8 mouse cellular contexts compared by ENCODE assay signal in genomic region chr11:75193256-75194071, GRCm38 (mm10). TPM values are rescaled to one million over a fixed set of nuclear protein-coding genes. Genes with fewer than 3 reads are reported as not detected.
A peak's percentile ranks its signal among the peaks of the same experiment; 100 is the strongest.
DNase-seq lines count a peak whose midpoint lies in the region; ATAC-seq and TF ChIP-seq lines count a peak whose summit lies in the region.

Gene Rtn4rl1 (plus strand): TSS chr11:75193783.

- peak within 1 kb of the TSS; percentile 72; the same call in 1 of the 2 replicates for H3K27ac ChIP-seq in cortical plate, adult 2 months (ENCODE audit: insufficient read depth, low read length)
- H3K27ac ChIP-seq in heart, embryonic 11.5 days (ENCODE audit: low read depth, low read length) = peak within 1 kb of the TSS; percentile 62
- H3K27ac ChIP-seq in kidney, embryonic 14.5 days (ENCODE audit: low read depth, low read length) = no peak within 1 kb of the TSS
- peak within 1 kb of the TSS; percentile 43 for H3K27ac ChIP-seq in liver, adult 2 months (replicated peaks; ENCODE audit: insufficient read depth, low read depth, low read length)

- peak; percentile 38 for TF ChIP-seq POLR2A in cortical plate, adult 2 months (IDR thresholded peaks at IDR 0.05; ENCODE audit: extremely low read depth, insufficient read depth, low read length)
- TF ChIP-seq POLR2A in liver, adult 2 months (IDR thresholded peaks at IDR 0.05; ENCODE audit: extremely low read depth, insufficient read depth, low read length) = 0 out of 2 replicates have a peak, but pooled peaks have one; percentile 23

- peak within 1 kb of the TSS; percentile 74 for H3K4me3 ChIP-seq in cortical plate, adult 2 months (ENCODE audit: insufficient read depth, low read length)
- H3K4me3 ChIP-seq in heart, embryonic 11.5 days (ENCODE audit: low read depth, low read length) = peak within 1 kb of the TSS; percentile 51
- peak within 1 kb of the TSS; percentile 55 for H3K4me3 ChIP-seq in kidney, embryonic 14.5 days (ENCODE audit: low read length)
- H3K4me3 ChIP-seq in liver, adult 2 months (ENCODE audit: insufficient read depth, low read depth, low read length) = peak within 1 kb of the TSS; percentile 68

- H3K4me1 ChIP-seq in cortical plate, adult 2 months (ENCODE audit: control insufficient read depth, insufficient read depth, low read length) = peaks cover 2% of the 10 kb centered on the region; the same call in 1 of the 2 replicates
- peaks cover 41% of the 10 kb centered on the region for H3K4me1 ChIP-seq in heart, embryonic 11.5 days (ENCODE audit: control insufficient read depth, insufficient read depth, low read length)
- H3K4me1 ChIP-seq in kidney, embryonic 14.5 days (ENCODE audit: control insufficient read depth, insufficient read depth, low read length) = peaks cover 27% of the 10 kb centered on the region
- H3K4me1 ChIP-seq in liver, adult 2 months (ENCODE audit: control insufficient read depth, insufficient read depth, low read length) = 0 out of 2 replicates have a peak, but pooled peaks cover 7% of the 10 kb centered on the region

- H3K27me3 ChIP-seq in heart, embryonic 11.5 days (ENCODE audit: control insufficient read depth, insufficient read depth, low read length) = peaks cover 53% of the 10 kb centered on the region
- peaks cover 46% of the 10 kb centered on the region for H3K27me3 ChIP-seq in kidney, embryonic 14.5 days (ENCODE audit: control insufficient read depth, insufficient read depth, low read length)
- H3K27me3 ChIP-seq in liver, adult 2 months (ENCODE audit: control insufficient read depth, insufficient read depth, low read length) = no peaks in the 10 kb centered on the region

- peaks cover 17% of the 10 kb centered on the region; the same call in 1 of the 2 replicates for H3K79me2 ChIP-seq in liver, adult 2 months (ENCODE audit: control insufficient read depth, insufficient read depth, low read length)

- no peak for TF ChIP-seq CTCF in cortical plate, adult 2 months (IDR thresholded peaks at IDR 0.05; ENCODE audit: extremely low read depth, insufficient read depth, low read length)
- TF ChIP-seq CTCF in liver, adult 2 months (IDR thresholded peaks at IDR 0.05; ENCODE audit: low read depth, low read length) = no peak

- H3K9me3 ChIP-seq in heart, embryonic 11.5 days (replicated peaks; ENCODE audit: control insufficient read depth, low read length) = no peaks in the 10 kb centered on the region
- no peaks in the 10 kb centered on the region for H3K9me3 ChIP-seq in kidney, embryonic 14.5 days (ENCODE audit: control insufficient read depth, low read length)

- peak; percentile 65 for DNase-seq in embryo, embryonic 11 days
- DNase-seq in embryo, embryonic 10.5 days (ENCODE audit: low spot score) = no peak
- peak; percentile 74 for DNase-seq in liver, adult 2 months (ENCODE audit: extremely low read depth, low read depth, low spot score)
- peak; percentile 89 for DNase-seq in naive thymus-derived CD4-positive, alpha-beta T cell, adult 2 months (ENCODE audit: low read depth)
- peak; percentile 61 for DNase-seq in testis, postnatal 14 days (ENCODE audit: low spot score)

- H3K36me3 ChIP-seq in heart, embryonic 11.5 days (ENCODE audit: control insufficient read depth, insufficient read depth, low read length) = no peaks in the 10 kb centered on the region
- H3K36me3 ChIP-seq in kidney, embryonic 14.5 days (ENCODE audit: control insufficient read depth, insufficient read depth, low read length) = no peaks in the 10 kb centered on the region
- H3K36me3 ChIP-seq in liver, adult 2 months (ENCODE audit: control insufficient read depth, insufficient read depth, low read length) = no peaks in the 10 kb centered on the region

- ATAC-seq in heart, embryonic 11.5 days (replicated peaks; ENCODE audit: insufficient number of reproducible peaks, low FRiP score, low TSS enrichment) = no peak
- peak; percentile 19; the same call in 1 of the 2 replicates for ATAC-seq in kidney, embryonic 14.5 days (ENCODE audit: low FRiP score, low TSS enrichment)

- WGBS in heart, embryonic 11.5 days (ENCODE audit: insufficient replicate concordance) = 1% methylated on average over 81 of the region's 84 CpGs
- under 1% methylated on average over 81 of the region's 84 CpGs for WGBS in kidney, embryonic 14.5 days
- WGBS in liver, adult 2 months = under 1% methylated on average over 82 of the region's 84 CpGs

- H3K9ac ChIP-seq in heart, embryonic 11.5 days (ENCODE audit: low read depth, low read length) = peak within 1 kb of the TSS; percentile 78
- peak within 1 kb of the TSS; percentile 59 for H3K9ac ChIP-seq in kidney, embryonic 14.5 days (ENCODE audit: low read depth, low read length)
- peak within 1 kb of the TSS; percentile 78 for H3K9ac ChIP-seq in liver, adult 2 months (ENCODE audit: low read depth, low read length)

- H3K4me2 ChIP-seq in heart, embryonic 11.5 days = peak within 1 kb of the TSS; percentile 81
- peak within 1 kb of the TSS; percentile 87 for H3K4me2 ChIP-seq in kidney, embryonic 14.5 days (replicated peaks; ENCODE audit: low read depth, low read length)

RNA-seq across cellular contexts. Expression of gene Rtn4rl1, which starts in this region (rescaled TPM):
- 37.9 and 40.1 TPM in 2 replicates for polyA plus RNA-seq in cortical plate, adult 2 months (2012; rRNA removed)
- polyA plus RNA-seq in heart, embryonic 11.5 days (2014; fragmentation: Nextera tagmentation; extraction: Ambion mirVana) = 12.7 and 16.8 TPM in 2 replicates
- 2.7 and 4.2 TPM in 2 replicates for polyA plus RNA-seq in kidney, embryonic 14.5 days (2014; fragmentation: Nextera tagmentation; extraction: Ambion mirVana)
- total RNA-seq in liver, adult 2 months (2014; rRNA removed) = 1.3 and 2.4 TPM in 2 replicates
- 9.5 and 10.0 TPM in 2 replicates for polyA plus RNA-seq in liver, adult 2 months (2012; rRNA removed)
